Mouse (Mus musculus) liver, embryonic 14.5 days (tissue): ENCODE measurements around the gene Trp53i11.

Source experiments
- CTCF ChIP-seq: IDR thresholded peaks from 2 replicates; pipeline ENCODE4 v1.5.1; 2016; ENCODE audit warnings: antibody characterized with exemption, low read depth, control low read depth
- EP300 ChIP-seq: IDR thresholded peaks from 2 replicates; pipeline ENCODE4 v1.6.1; 2016; ENCODE audit warnings: antibody characterized with exemption, low read depth

GRCm38 (mm10) chr2:93193806-93194205 is 6.5 kb downstream of the Trp53i11 start:
- TF ChIP-seq CTCF (no peak), EP300 (no peak)
